Mouse (Mus musculus) frontal cortex, postnatal 36 days (tissue): ENCODE results near the gene Pomgnt2.
"Not testable (repeated sequence)": the region's sequence is repeated elsewhere in the genome, so short reads cannot be mapped to it uniquely, and the experiment has no call there.

Source experiments
- DNase-seq, 2 experiments: peaks; one replicate each; pipeline ENCODE4 v3.0.0; 2022; ENCODE audit warnings: low spot score in 2 of 2

Pomgnt2 gene

DNA sequence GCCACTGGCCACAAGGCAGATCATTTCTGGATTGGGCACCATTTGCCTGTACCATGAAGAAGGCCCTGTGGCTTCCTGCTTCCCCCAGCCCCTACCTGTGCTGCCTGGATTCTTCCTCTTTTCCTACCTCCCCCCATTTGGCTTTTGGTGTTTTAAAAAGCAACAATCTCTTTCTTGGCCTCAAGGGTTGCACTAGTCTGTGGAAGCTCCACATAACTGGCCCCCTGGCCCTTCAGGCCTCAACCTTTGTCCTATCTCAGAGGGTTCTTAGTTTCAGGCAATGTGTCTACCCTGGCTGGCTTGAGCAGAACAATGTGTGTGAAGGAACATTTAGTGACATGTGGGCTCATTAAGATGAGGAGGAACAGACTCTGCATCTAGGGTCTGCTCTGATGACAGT, at the start of gene Pomgnt2:
TSS of gene Pomgnt2 (minus strand) at position 101 of the 400 bp plus-strand sequence.
- DNase-seq: no peak

DNA sequence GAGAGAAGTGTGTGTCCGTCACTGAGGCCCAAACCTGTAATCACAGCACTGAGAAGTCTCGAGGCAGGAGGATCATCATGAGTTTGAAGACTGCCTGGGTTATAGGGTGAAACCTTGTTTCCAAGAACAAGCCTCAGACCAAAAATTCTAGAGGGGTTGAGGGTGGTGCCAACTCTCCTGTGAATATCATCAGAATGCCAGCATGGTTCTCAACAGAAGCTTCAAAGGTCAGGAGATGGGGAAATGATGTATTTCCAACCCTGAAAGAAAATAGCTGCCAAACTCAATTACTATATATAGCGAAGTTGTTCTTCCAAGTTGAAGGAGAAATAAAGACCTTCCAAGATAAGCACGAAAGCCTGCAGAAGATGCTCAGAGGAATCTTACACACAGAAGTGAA, 42.9 kb upstream of the Pomgnt2 start:
- no peak for DNase-seq

DNA sequence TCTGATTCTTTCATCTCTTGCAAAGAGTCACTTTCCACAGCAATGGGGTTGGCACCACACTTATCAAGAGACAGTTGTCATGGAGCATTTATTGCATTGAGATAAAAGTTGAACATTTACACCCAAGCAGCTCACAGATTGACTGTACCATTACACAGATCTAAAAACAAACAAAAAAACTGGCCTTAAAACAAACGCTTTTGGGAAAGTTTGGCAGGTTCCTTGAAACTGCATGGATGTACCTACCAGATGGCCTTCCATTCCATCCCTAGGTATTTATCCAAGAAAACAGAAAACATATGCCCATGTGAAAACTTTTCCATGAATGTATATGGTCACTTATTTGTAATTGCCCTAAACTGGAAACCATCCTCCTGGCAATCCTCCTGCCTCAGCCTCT, 41.7 kb upstream of the Pomgnt2 start:
- DNase-seq: no peak

DNA sequence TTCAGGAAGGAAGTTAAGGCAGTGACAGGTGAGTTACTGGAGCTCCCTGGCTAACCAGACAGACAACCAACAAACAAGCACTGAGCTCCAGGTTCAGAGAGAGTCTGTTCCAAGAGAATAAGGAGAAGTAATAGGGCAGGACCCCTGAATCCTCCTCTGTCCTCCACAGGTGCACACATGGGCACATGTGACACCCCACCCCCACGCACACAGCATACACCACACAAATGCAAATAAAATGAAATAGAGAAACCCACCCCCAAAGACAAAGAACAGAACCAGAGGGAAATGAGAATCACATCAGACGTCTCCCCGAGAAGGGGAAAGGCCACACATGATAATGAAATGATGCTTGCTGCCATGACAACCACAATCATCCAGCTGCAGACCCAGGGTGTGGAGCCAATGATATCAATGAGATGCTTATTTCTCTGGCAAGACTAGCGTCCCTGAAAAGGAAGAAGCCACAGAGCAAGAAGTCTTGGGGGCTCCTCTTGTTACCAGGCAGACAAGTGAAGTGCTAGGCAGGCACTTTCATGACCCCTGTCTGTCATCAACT, 39.7 kb upstream of the Pomgnt2 start:
- no peak for DNase-seq

DNA sequence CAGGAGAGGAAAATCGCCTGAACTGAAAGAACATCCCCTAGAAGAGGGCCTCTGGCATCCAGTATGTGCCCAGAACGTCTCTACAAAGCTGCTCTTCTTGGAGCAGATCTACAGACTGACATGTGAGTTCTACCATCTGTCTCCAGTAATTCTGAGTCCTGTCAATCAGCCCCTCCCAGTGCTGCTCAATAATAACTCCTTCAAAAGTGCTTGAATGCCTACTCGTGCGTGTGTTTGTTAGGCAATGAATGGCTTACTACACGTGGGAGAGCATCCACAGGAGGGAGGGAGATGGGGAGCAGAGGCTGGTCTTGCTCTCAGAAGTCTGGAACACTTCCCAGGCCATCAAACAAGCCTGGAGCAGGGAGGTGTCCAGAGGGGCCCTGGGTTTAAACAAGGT, 38.9 kb upstream of the Pomgnt2 start:
- DNase-seq: no peak

DNA sequence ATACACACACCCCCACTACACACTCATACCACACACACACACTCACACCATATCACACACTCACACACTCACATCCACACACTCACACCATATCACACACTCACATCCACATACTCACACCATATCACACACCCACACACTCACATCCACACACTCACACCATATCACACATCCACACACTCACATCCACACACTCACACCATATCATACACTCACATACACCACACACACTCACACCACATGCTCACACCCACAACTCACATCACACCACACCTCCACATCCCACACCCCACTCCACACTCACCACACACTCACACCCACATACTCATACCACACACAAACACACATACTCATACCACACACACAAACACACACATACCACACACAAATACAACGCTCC, 38.0 kb upstream of the Pomgnt2 start:
- no peak for DNase-seq

DNA sequence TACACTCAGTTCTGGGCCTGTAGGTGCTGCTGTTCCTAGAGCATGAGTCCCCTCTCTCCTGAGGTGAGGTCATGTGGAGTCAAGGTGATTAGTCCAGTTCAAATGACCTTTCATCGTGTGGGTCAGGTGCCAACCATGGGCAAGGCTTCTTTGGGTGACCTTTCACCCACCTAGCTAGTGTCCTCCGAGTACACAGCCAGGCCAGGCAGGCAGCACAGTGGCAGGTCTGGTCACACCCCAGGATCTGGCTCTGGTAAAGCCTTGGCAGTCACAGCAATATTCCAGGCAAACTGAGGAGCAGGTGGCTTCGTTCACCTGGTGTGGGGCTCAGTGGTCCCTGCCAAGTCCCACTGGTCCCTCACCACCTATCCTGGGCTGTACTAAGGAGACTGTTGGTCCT, 35.2 kb upstream of the Pomgnt2 start:
- no peak for DNase-seq

DNA sequence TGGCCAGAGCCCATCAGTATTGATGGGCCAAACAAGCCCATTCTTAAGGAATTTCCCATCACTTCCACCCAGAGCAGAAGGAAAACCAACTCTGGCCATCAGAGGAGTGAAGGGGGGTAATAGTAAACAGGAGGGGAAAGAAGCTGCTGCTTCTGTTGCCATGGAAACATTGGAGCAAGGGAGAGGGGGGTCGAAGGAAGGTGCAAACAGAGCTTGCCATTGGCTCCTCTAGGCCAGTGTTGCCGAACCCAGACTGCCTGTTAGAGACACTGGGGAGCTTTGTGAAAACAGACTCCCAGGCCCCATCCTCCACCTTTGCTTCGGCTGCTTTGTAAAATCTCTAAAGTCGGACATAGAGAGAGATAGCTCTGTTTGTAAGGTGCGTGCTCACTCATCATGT, 33.8 kb upstream of the Pomgnt2 start:
- DNase-seq: no peak

DNA sequence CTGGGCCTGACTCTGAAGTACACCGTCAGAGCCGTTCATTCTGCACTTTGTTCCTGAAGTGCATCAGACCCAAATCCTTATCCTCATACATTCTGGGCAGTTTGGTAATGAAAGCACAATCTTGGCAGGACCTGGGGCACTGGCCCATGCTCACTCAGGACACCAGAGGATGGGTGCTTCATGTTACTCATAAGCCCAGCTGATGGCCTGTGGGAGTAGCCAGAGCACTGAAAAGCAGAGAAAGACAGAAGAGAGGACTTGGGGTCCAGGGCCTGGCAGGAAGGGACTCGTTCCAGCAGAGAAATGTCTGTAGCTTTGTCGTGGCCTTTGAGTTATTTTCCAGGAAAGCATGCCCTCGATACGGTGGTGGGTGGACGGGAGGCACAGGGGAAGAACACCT, 32.9 kb upstream of the Pomgnt2 start:
- DNase-seq: no peak

DNA sequence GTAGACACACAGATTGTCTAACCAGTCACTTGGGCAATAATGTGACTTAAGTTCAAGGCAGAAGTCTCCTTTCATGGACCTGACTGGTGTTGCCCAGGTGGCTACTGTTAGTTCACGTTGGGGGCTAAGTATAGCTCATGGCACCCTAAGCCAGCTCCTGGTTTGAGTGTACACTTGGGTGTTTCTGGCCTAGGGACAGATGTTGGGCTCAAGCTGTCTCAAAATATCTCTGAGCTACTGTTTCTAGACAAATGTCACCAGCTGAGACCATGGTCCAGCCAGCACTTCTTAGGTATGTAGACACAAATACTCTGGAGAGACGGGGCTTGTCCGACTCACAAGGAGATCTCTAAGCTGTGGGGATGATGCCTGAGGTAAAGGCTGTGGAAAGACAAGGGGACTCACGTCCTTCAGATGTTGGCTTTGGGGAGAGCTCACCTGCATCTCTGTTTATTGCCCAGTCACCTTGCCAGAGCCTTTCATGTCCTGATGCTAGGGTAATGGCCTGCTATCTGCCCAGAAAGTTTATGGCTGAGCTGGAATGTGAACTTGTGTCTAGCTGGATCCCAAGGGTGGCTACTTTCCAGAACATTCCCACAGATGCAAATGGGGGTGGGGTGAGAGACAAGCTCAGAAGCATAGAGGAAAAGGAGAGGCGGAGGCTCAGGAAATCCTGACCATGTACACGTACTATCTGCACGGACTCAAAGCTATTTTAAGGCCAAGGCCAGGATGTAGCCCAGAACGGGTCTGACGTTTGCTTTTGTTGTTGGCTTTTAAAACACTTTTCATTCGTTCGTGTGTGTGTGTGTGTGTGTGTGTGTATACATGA, 31.2 kb upstream of the Pomgnt2 start:
- no peak for DNase-seq

DNA sequence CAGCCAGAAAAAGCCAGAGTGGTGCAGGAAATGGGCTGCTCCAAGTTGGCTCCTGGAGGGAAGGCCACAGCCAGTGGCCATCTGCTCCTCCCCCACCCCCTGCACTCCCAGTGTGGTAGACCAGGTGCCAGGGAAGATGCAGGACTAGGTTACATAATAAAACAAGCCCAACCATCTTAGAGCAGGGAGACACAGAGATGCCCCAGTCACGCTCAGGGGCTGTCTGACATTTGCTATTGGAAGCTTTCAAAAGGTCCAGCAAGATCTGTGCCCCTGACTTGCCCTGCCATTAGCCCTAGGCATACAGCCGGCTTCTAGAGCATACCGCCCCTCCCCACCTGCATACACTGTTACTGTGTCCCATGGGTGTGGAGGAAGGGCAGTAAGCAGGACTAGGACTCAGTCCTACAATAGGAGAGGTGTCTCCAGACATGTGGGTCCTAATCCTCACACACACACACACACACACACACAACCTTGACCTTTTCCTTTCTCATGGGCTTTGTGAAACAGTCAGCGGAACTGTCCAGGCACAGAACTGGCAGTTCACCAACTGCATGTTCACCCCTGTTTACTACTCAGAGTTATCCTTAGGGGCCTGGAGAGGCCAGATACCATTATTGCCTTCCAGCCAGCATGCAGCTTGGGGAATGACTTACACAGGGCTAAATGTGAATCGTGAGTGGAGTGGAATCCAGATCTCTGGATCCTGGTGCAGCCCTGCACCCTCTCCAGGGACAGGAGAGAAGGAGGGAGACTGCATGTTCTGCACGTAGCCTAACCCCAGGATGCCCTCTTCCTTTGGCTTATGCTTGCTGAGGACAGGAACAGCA, 30.4 kb upstream of the Pomgnt2 start:
- no peak for DNase-seq

DNA sequence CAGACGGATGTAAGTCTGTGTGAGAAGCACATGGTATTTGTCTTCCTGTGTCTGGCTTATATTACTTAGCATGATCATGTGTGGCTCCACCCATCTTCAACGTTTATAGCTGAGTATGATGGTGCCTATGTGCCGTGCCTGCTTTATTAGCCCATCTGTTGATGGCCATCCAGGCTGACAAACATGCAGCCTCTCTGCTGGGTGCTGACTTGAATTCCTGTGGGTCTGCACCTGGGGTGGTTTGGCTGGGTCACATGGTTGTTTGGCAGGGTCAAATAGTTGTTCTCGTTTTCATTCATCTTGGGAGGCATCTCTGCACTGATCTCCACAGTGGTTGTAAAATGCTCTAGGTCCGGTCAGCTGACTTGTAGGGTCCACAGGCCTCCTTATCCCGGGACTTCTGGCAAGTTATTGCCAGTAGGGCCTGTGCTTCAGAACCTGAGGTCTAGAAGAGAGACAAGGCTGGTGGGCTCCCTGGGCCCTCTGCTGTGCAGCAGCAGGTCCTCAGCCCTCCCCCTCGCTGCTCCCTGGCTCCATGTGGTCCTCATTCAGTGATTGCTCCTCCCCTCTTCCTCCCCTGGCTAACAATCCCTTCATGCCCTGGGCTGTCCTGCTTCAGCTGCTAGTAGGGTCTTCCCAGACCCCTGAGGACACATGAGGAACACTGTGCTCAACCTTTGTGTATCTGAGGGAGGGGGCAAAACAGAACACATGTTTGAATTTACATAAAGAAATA, 29.1 kb upstream of the Pomgnt2 start:
- DNase-seq: no peak

DNA sequence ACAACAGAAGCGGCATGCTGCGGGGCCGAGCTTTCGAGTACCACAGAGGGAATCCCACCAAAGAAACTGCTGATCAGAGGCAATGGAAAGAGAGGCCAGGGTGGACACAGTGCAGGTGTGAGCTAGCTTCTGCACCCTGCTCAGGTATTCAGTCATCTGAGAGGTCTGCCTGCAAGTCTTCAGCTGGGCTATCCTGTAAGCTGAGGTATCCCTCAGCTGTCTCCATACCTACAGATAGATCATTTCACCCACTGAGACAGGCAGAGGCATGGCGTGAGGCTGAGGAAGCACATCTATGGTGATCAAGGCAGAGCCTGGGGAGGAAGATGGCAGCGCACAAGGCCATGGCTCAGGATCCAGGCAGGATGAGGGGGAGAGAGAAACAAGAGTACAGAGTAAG, 27.5 kb upstream of the Pomgnt2 start:
- DNase-seq: no peak

DNA sequence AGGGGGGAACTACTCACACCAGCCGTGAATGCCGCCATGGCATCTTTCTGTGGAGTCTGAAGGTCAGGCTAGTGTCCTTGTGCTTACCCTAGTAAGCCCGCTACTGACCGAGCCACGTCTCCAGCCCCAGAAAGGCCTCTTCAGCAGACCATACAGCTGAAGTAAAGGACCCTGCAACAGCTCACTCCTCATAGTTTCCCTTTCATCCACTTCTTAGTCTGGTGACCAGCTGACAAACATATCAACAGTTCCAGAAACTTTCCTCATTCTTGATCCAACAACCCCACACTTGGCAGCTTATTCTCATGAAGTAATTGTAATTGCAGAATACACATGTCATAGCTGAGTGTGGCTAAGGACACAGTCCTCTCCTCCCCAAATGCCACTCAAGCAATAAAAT, 27.0 kb upstream of the Pomgnt2 start:
- no peak for DNase-seq

DNA sequence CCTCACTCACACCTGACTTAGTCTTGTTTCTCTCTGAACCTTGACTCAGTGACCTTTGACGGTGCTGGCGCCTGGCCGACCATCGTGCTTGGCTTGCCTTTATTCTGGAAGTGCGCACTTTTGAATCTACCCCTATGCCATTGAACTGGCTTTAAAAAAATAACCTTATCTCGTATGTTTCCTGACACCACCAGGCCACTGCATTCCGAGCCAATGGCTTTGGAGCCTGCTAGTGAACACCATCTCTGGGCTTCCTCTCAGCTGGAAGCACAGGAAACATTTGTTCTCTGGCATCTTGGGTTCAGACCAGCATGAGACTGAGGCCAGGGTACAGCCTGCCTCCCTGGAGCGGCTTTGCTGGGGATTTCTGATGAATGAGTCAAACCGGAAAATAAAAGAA, 25.9 kb upstream of the Pomgnt2 start:
- DNase-seq: no peak

DNA sequence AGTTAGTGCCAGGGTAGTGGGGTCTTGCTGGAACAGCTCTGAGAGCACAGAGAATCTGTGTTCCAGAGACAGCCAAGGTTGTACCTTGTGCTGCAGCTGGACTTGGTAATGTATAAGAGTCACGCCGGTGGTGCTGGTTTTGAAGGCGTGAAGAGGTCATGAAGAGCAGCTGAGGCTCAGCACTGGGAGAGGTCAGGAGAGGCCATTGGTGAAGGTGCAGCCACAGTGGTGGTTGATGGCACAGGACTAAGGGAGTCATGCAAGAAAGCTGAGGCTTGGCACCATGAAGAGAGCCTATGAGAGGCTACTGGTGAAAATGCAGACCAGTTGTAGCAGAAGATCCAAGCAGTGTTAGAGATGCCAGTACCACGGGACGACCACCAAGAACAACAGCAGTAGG, 24.7 kb upstream of the Pomgnt2 start:
- DNase-seq: no peak

DNA sequence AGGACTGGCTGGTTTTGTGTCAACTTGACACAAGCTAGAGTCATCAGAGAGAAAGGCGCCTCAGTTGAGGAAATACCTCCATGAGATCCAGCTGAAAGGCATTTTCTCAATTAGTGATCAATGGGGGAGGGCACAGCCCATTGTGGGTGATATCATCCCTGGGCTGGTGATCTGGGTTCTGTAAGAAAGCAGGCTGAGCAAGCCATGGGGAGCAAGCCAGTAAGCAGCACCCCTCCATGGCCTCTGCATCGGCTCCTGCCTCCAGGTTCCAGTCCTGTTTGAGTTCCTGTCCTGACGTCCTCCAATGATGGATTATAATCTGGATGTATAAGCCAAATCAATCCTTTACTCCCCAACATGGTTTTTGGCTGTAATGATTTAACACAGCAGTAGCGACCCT, 24.3 kb upstream of the Pomgnt2 start:
- DNase-seq: not testable (repeated sequence)

DNA sequence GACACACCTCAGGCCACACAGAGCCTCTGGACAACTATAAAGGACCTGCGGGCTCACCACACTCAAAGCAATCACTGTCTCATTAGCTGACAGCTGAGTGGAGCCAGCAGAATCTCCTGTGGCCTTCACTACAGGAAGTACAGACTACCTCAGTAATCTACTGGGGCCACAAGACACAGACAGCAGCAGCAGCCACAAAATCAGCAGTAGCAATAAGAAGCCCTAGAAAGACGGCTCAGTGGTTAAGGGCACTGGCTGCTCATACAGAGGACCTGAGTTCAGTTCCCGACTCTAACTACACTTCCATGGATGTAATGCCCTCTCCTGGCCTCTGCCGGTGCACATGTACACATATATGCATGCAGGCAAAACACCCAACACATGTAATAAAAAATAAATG, 23.4 kb upstream of the Pomgnt2 start:
- no peak for DNase-seq

DNA sequence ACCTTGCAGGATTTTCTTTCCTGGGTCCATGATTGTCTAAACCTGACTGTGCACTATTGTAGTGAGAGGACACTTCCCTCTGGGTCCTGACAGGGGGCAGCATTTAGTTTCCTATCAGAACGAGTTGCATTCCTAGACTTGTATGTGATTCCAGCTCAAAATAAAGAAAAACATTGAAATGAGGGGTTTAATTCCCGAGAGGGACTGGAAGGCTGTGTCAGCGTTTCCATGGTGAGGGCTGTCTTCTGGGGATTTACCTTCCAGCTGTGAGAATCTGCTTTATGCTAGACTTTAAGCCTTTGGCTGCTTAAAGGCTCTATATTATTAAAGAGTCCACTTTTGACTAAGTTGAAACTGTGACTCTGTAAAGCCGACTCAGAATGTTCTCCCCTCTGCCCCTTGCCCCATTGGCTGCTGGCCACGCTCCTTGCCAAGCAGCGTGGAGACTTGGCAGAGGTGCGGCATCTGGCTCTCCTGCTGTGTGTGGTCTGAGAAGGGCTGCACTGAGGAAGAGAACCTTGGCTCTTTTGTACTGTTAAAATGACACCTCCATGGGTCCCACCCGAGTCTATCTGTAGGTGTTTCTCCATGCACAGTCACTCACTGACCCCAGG, 22.0 kb upstream of the Pomgnt2 start:
- peak in 1 of 2 experiments; percentile 74 for DNase-seq

DNA sequence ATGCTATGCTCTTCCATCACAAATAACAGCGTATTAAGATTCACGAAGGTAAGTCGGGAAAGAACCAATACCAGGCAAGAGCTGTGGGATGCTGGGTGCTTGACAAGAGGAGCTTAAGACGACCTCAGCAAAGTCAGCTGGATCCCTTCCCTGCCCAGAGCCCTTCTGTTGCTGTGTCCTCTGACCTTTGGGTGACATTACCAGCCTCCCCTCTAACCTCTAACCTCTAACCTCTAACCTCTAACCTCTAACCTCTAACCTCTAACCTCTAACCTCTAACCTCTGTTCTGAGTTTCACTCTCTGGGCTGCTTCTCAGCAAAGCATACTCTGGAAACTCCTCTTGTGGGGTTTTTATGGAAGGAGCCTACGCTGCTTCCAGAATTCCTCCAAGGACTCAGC, 21.2 kb upstream of the Pomgnt2 start:
- no peak for DNase-seq

DNA sequence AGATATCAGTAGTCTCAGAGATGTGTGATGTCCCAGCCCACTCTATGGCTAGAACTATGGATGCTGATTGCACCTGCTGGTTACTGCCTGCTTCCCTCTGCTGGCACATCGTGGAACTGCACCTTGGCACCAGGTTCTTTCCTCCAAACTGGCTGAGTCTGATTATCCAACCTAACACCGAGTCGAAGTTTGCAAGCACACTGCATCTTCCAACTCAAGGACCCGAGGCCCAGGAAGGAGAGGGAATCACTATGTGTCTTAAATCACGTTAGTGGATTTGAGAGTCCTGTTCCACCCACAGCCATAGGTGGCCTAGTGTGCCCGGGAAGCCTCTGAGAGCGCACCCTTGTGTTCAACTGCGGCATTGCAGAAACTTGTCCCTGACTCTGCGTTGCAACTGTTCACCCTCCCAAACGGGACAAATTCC, 17.3 kb upstream of the Pomgnt2 start:
- DNase-seq: peak; percentile 72 to 81

DNA sequence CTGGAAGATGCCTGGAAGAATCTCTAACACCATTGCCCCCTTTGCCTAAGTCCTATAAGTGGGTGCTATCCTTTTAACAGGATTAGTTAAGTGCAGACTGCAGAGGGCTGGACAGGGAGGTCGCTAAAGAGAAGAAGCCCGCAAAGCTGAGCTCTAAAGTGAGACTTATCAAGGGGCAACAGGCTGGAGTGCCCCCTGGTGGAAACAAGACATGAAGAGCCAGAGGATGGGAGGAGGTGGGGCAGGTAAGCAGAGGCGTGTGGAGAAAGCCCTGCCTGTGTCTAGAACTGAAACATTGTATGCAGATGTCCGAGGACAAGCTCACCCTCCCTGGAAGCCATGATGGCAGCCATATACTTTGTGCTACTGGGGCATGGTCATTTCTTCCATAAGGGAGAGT, 16.7 kb upstream of the Pomgnt2 start:
- no peak for DNase-seq
